Mouse (Mus musculus) left cerebral cortex, adult 11 months (tissue): ENCODE data around the gene Col6a3.

ENCODE experiments used
- DNase-seq: peaks from one replicate; pipeline ENCODE4 v3.0.0; 2022; ENCODE audit warnings: low spot score

The Col6a3 gene

GRCm38 (mm10) chr1:90723325-90723724 lies 120.4 kb downstream of the Col6a3 start:
- DNase-seq, result no peak

- no peak for DNase-seq
Observed at GRCm38 (mm10) chr1:90722021-90722420, 121.8 kb downstream of the Col6a3 start.

GRCm38 (mm10) chr1:90720610-90721241 lies 123.0 kb downstream of the Col6a3 start:
- DNase-seq, result no peak

- DNase-seq, result no peak
Observed at GRCm38 (mm10) chr1:90718826-90719550, 124.8 kb downstream of the Col6a3 start.

GRCm38 (mm10) chr1:90716258-90716657 lies 127.5 kb downstream of the Col6a3 start:
- DNase-seq, result no peak
